Mouse (Mus musculus) olfactory bulb, adult 2 months (tissue): ENCODE data around the gene Parp9.

Source experiments
- CTCF ChIP-seq: fragments of 200-500 bp; IDR thresholded peaks from 2 replicates; pipeline ENCODE4 v1.5.1; 2012; ENCODE audit warnings: low read depth, mild to moderate bottlenecking, low read length, moderate library complexity; ENCODE audit not compliant: insufficient read depth
- POLR2A ChIP-seq: fragments of 200-500 bp; IDR thresholded peaks from 2 replicates; pipeline ENCODE4 v1.6.1; 2012; ENCODE audit warnings: mild to moderate bottlenecking, low read depth, low read length, moderate library complexity; ENCODE audit not compliant: insufficient read depth

- TF ChIP-seq CTCF (no peak), POLR2A (no peak)
Measured at GRCm38 (mm10) chr16:35905355-35905754, 32.9 kb upstream of the Parp9 start.
